Mouse (Mus musculus) heart, postnatal 0 days (tissue): ENCODE measurements around the gene Tmem63c. TPM values are rescaled to one million over a fixed set of nuclear protein-coding genes. Genes with fewer than 3 reads are reported as not detected.
A peak's percentile ranks its signal among the peaks of the same experiment; 100 is the strongest.

Source experiments
- ATAC-seq: fragments of 200-750 bp; cut with Nextera tagmentation; 2 replicates; pipeline ENCODE4 v1.8.0; 2017; ENCODE audit warnings: low read depth, moderate number of reproducible peaks, moderate library complexity; ENCODE audit not compliant: insufficient read depth
- DNase-seq: peaks from one replicate; pipeline ENCODE4 v3.0.0-alpha.2; 2016; ENCODE audit warnings: low spot score
- H3K27ac ChIP-seq: fragments of 300-500 bp; sonication (generic); 2 replicates; pipeline ENCODE4 v1.5.1; 2014; ENCODE audit warnings: low read depth, mild to moderate bottlenecking
- H3K27me3 ChIP-seq: fragments of 300-500 bp; sonication (generic); 2 replicates; pipeline ENCODE4 v1.6.1; 2014; ENCODE audit warnings: low read length, mixed read lengths; ENCODE audit not compliant: control insufficient read depth, insufficient read depth
- H3K36me3 ChIP-seq: fragments of 300-500 bp; sonication (generic); replicated peaks from 2 replicates; pipeline ENCODE4 v1.6.1; 2014; ENCODE audit warnings: low read length, mixed read lengths; ENCODE audit not compliant: control insufficient read depth, insufficient read depth
- H3K4me1 ChIP-seq: fragments of 300-500 bp; sonication (generic); 2 replicates; pipeline ENCODE4 v1.6.1; 2014; ENCODE audit warnings: antibody characterized with exemption; ENCODE audit not compliant: control insufficient read depth, insufficient read depth
- H3K4me2 ChIP-seq: fragments of 300-500 bp; sonication (generic); 2 replicates; pipeline ENCODE4 v1.6.1; 2014; ENCODE audit warnings: low read depth, mild to moderate bottlenecking, low read length, moderate library complexity
- H3K4me3 ChIP-seq: fragments of 300-500 bp; sonication (generic); 2 replicates; pipeline ENCODE4 v1.5.1; 2014; ENCODE audit warnings: low read depth, low read length
- H3K9ac ChIP-seq: fragments of 300-500 bp; sonication (generic); replicated peaks from 2 replicates; pipeline ENCODE4 v1.6.1; 2014; ENCODE audit warnings: low read depth, low read length, mixed read lengths
- H3K9me3 ChIP-seq: fragments of 300-500 bp; sonication (generic); replicated peaks from 2 replicates; pipeline ENCODE4 v1.6.1; 2016; ENCODE audit warnings: low read length; ENCODE audit not compliant: control insufficient read depth
- CTCF ChIP-seq: IDR thresholded peaks from 2 replicates; pipeline ENCODE4 v1.5.1; 2016; ENCODE audit warnings: antibody characterized with exemption, control low read depth, low read depth
- EP300 ChIP-seq: IDR thresholded peaks from 2 replicates; pipeline ENCODE4 v1.6.1; 2016; ENCODE audit warnings: antibody characterized with exemption, low read depth
- WGBS: fragments of 180-500 bp; shearing (Covaris S2); extraction: QIAGEN DNeasy Blood & Tissue Kit; methylation state at CpG from one replicate; pipeline ENCODE4 v1.1.7; 2014; 5-methylcytosine and 5-hydroxymethylcytosine counted together
- polyA plus RNA-seq: library from polyadenylated mRNA; unstranded; fragments of >200 nt; fragmentation: Nextera tagmentation; extraction: Ambion mirVana; gene quantifications from 2 replicates; pipeline ENCODE4 v1.2.1, GENCODE M21; 2015
- total RNA-seq: library from RNA; depleted of rRNA; stranded (reverse); fragments of >200 nt; gene quantifications from 2 replicates; pipeline ENCODE4 v1.2.3, GENCODE M21; 2014; ENCODE audit warnings: low replicate concordance

Tmem63c gene
- total and polyA plus RNA-seq, 2 experiments from 2014 or later: not detected

DNA sequence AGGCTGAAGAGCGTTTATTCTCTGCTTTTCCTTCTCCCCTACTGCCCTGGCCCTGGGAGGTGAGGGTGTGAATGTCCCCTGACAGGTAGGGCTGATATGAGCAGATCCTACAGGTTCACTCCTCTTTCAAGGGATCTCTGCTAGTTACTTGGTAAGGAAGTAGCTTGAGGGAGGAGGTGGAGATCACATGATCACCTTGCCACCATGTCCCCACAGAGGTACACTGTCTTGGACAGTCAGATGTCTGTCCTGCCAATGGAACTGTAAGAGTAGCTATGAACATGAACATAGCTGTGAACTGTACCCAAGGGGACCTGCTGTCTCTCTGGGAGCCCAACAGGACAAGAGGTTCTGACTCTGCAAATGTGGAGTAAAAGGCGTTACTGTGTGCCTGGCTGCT is 6.9 kb downstream of the Tmem63c start:
- no peak overlapping the region for H3K4me2 ChIP-seq
- DNase-seq: no peak
- no peak overlapping the region for H3K27ac ChIP-seq
- 60% methylated on average over 2 of the region's 2 CpGs for WGBS
- H3K36me3 ChIP-seq: no peaks in the 10 kb centered on the region
- peaks cover 8% of the 10 kb centered on the region; the same call in 1 of the 2 replicates for H3K4me1 ChIP-seq
- ATAC-seq: no peak
- H3K9ac ChIP-seq: no peak overlapping the region
- TF ChIP-seq CTCF (no peak), EP300 (no peak)
- no peak overlapping the region for H3K4me3 ChIP-seq
- H3K9me3 ChIP-seq: no peaks in the 10 kb centered on the region
- peaks cover 35% of the 10 kb centered on the region for H3K27me3 ChIP-seq

DNA sequence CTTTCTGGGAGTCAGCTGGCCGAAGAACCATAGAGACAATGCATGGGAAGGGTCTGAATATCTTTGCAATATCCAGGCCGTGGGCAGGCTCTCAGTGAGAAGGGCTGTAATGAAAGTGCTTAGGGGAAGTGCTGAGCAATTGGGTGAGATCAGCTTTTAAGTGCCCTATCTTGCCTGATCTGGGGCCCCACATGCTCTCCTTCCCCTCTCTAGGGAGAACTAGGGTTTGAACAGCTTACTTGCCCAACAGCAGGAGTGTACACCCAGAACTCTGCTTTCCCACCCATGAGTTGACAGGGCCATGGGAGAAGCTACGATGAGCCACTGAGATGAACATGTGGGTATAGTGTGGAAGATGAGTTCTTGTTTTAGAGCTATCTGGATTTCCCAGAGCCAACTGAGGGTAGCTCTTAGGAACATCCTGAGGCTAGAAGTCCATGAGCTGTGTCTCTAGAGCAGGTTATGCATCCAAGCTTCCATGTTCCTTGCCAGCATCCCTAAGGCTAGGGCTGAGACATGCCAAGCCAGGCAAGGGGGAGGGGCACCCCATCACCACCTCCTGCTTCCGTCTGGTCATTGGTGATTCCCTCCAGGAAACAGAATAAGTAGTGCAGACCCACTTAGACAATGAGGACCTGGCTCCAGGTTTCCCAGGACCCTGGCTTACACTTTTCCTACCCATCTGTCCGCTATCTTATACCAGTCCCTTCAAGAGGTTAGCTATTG is 8.3 kb downstream of the Tmem63c start:
- DNase-seq (no peak), ATAC-seq (no peak)
- H3K9me3 ChIP-seq: no peaks in the 10 kb centered on the region
- no peak overlapping the region for H3K27ac ChIP-seq
- no peak overlapping the region for H3K9ac ChIP-seq
- peaks cover 35% of the 10 kb centered on the region for H3K27me3 ChIP-seq
- H3K36me3 ChIP-seq: no peaks in the 10 kb centered on the region
- H3K4me2 ChIP-seq: no peak overlapping the region
- peaks cover 8% of the 10 kb centered on the region; the same call in 1 of the 2 replicates for H3K4me1 ChIP-seq
- no peak overlapping the region for H3K4me3 ChIP-seq
- 70% methylated on average over 5 of the region's 5 CpGs for WGBS
- TF ChIP-seq EP300: no peak

DNA sequence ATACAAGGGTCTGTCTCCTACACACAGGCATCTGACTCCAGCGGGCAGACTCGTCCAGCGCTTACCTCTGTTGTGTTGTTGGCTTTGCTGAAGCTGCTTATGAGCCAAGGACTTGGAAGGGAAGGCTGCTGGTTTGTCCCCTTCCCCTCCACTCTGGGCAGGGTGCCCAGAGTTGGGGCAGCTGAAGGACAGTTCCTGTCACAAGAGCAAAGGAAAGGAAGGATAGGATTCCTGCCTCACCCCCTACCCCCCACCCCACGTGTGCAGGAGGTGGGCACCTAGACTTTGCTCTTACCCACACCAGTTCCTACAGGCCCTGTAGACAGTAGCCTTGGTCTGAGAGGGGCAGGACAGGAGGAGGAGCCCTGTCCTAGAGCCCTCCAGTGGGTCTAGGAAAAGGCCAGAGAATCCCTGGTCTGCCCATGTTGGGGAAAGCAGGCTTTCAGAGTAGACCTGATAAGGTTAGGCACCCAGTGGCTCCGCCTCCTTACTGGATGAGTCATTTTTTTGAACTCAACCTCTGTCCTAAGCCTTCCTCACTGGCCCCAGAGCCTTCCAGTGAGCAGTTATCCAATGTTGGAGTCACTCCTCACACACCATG is 10.1 kb downstream of the Tmem63c start:
- Histone ChIP-seq H3K4me3 (no peak overlapping the region), H3K27ac (peak overlapping the region; percentile 56), H3K9ac (no peak overlapping the region), H3K36me3 (no peaks in the 10 kb centered on the region), H3K4me1 (peaks cover 8% of the 10 kb centered on the region; the same call in 1 of the 2 replicates), H3K4me2 (0 out of 2 replicates have a peak overlapping the region, but pooled peaks have one; percentile 1), H3K9me3 (no peaks in the 10 kb centered on the region), H3K27me3 (peaks cover 24% of the 10 kb centered on the region)
- 29% methylated on average over 5 of the region's 5 CpGs for WGBS
- TF ChIP-seq EP300 (no peak), CTCF (no peak)
- ATAC-seq (peak; percentile 88), DNase-seq (peak; percentile 61)

- Histone ChIP-seq H3K27me3 (no peaks in the 10 kb centered on the region), H3K9me3 (no peaks in the 10 kb centered on the region), H3K4me2 (no peak overlapping the region), H3K4me1 (0 out of 2 replicates have a peak, but pooled peaks cover 1% of the 10 kb centered on the region), H3K27ac (no peak overlapping the region), H3K4me3 (no peak overlapping the region), H3K36me3 (no peaks in the 10 kb centered on the region), H3K9ac (no peak overlapping the region)
- DNase-seq (no peak), ATAC-seq (no peak)
- no peak for TF ChIP-seq CTCF
- no peak for TF ChIP-seq EP300
- WGBS: 89% methylated on average over 7 of the region's 7 CpGs
These were observed 15.5 kb downstream of the Tmem63c start for GRCm38 (mm10) chr12:87036631-87037030.

DNA sequence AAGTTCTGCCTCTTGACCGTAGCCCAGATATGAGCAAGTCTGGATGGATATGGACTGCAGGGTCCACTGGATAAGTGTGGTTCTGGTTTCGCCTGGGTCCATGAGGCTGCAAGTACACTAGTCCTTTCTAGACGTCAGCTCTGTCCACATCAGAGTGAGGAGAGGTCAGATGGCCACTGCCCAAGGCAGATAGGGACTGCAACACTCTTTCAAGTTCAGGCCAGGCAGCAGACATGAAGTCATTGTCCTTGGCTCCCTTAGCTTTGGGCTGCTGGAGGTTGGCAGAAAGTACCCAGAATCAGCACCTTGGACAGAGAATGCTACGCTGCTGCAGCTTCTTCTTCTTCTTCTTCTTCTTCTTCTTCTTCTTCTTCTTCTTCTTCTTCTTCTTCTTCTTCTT is 19.0 kb downstream of the Tmem63c start:
- Histone ChIP-seq H3K27me3 (no peaks in the 10 kb centered on the region), H3K4me2 (no peak overlapping the region), H3K4me3 (no peak overlapping the region), H3K27ac (no peak overlapping the region), H3K4me1 (no peaks in the 10 kb centered on the region), H3K9me3 (no peaks in the 10 kb centered on the region), H3K36me3 (no peaks in the 10 kb centered on the region), H3K9ac (no peak overlapping the region)
- ATAC-seq (no peak), DNase-seq (peak; percentile 16)
- TF ChIP-seq CTCF (no peak), EP300 (no peak)
- 57% methylated on average over 4 of the region's 4 CpGs for WGBS
